Mouse (Mus musculus): ENCODE measurements around the gene Inpp4b. TPM values are rescaled to one million over a fixed set of nuclear protein-coding genes. Genes with fewer than 3 reads are reported as not detected.

Inpp4b gene
- polyA plus RNA-seq, 1 experiment from 2014 or later, result 9.1 TPM

DNA sequence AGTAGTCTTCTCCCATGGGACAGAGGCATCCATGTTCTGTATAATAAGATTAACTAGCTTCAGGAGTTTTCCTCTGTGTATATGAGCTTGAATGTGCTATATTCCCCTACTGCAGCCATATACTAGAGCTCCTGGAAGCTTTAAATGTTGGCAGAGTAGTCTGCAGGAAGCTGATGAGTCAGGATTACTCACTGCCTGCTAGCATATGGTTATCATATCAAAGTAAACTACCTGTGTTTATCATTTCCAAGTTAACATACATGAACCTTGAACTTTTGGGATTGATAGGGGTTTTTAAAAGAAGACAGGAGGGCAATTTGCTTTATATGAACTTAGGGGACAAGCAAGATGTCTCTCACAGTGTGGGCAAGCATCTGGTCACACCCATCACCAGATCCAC lies 498.2 kb downstream of the Inpp4b start:
- H3K27ac ChIP-seq, result no peak overlapping the region
- H3K4me1 ChIP-seq (replicated peaks; ENCODE audit: insufficient read depth, low read length), result 0 out of 2 replicates have a peak, but pooled peaks cover 7% of the 10 kb centered on the region
- no peak overlapping the region for H3K9ac ChIP-seq (ENCODE audit: low read depth, low read length)
- no peaks in the 10 kb centered on the region for H3K36me3 ChIP-seq (ENCODE audit: insufficient read depth, low read length)
- H3K4me2 ChIP-seq (ENCODE audit: low read length), result no peak overlapping the region
- TF ChIP-seq CTCF (IDR thresholded peaks at IDR 0.05; ENCODE audit: low read depth), result no peak
- H3K9me3 ChIP-seq (replicated peaks; ENCODE audit: low read length), result no peaks in the 10 kb centered on the region
- no peak for DNase-seq (ENCODE audit: low spot score)
- no peak overlapping the region for H3K4me3 ChIP-seq (replicated peaks; ENCODE audit: low read depth, low read length)
- no peaks in the 10 kb centered on the region for H3K27me3 ChIP-seq (ENCODE audit: insufficient read depth, low read length)
- no peak for ATAC-seq (replicated peaks; ENCODE audit: low FRiP score, low read depth)

DNA sequence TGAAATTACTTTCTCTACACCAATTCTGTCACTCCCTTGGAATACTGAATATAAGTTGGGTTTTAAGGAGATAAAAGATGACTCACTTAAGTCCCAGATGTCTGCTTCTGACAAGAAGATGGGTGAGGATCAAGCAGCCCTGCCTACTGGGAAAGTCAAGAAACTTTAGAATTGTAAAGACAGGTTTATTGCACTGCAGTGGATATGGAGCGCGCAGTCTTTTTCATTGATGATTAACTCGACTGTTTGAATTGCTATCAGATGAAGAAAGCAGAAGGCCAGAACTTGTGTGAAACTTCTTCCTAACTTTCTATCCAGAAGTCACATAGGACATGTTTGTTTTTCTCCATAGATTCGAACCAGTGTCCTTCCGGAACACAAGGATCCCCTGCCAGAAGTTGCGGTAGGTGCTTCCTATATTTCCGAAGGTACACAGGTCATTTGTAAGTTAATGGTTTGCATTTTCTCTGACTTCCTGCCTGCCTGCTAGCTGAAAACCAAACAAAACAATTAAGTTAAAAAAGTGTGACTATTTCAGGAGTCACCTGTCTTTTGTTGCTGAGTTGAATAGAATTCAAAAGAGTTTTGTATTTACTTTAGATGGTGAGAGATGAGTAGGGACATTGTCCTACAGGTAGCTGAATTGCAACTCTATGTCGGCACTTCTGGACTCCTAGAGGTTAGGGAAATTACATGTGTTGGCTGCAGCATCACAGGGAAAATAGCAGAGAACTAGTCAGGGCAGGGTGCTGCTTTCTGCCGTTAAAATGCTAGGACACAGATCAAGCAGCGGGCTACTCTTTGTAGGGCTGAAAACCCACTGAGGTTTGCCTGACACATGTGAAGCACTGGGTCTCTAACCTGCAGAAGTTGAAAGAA lies 502.0 kb downstream of the Inpp4b start:
- no peak for DNase-seq (ENCODE audit: low spot score)
- Histone ChIP-seq H3K4me3 (replicated peaks; ENCODE audit: low read depth, low read length) (no peak overlapping the region), H3K9ac (ENCODE audit: low read depth, low read length) (no peak overlapping the region), H3K36me3 (ENCODE audit: insufficient read depth, low read length) (no peaks in the 10 kb centered on the region), H3K27ac (no peak overlapping the region), H3K27me3 (ENCODE audit: insufficient read depth, low read length) (no peaks in the 10 kb centered on the region), H3K9me3 (replicated peaks; ENCODE audit: low read length) (no peaks in the 10 kb centered on the region), H3K4me2 (ENCODE audit: low read length) (no peak overlapping the region), H3K4me1 (replicated peaks; ENCODE audit: insufficient read depth, low read length) (0 out of 2 replicates have a peak, but pooled peaks cover 7% of the 10 kb centered on the region)
- WGBS, result 61% methylated on average over 10 of the region's 10 CpGs
- no peak for TF ChIP-seq CTCF (IDR thresholded peaks at IDR 0.05; ENCODE audit: low read depth)
- ATAC-seq (replicated peaks; ENCODE audit: low FRiP score, low read depth), result no peak

DNA sequence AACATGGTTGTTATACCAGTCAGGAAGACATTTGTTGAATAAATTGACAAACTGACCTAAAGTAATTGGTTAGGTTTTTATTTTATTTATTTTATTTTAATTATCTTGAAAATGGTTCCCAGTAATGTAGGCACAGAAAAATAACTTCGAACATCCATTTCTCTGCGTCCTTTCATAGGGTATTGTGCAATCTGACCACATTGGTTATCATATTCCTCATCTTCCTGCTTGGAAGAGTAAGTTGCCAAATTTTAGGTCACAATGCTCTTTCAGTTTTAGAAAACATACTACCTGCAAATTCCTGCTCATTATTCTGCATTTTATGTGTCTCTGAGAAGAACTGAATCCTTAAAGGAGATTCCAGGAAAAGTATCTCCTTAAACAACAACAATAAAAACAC lies 505.6 kb downstream of the Inpp4b start:
- Histone ChIP-seq H3K4me2 (ENCODE audit: low read length) (no peak overlapping the region), H3K27ac (no peak overlapping the region), H3K9ac (ENCODE audit: low read depth, low read length) (no peak overlapping the region), H3K36me3 (ENCODE audit: insufficient read depth, low read length) (no peaks in the 10 kb centered on the region), H3K9me3 (replicated peaks; ENCODE audit: low read length) (no peaks in the 10 kb centered on the region), H3K4me1 (replicated peaks; ENCODE audit: insufficient read depth, low read length) (0 out of 2 replicates have a peak, but pooled peaks cover 7% of the 10 kb centered on the region), H3K4me3 (replicated peaks; ENCODE audit: low read depth, low read length) (no peak overlapping the region), H3K27me3 (ENCODE audit: insufficient read depth, low read length) (no peaks in the 10 kb centered on the region)
- no peak for TF ChIP-seq CTCF (IDR thresholded peaks at IDR 0.05; ENCODE audit: low read depth)
- ATAC-seq (replicated peaks; ENCODE audit: low FRiP score, low read depth) (no peak), DNase-seq (ENCODE audit: low spot score) (no peak)
- WGBS, result 89% methylated on average over 2 of the region's 2 CpGs

DNA sequence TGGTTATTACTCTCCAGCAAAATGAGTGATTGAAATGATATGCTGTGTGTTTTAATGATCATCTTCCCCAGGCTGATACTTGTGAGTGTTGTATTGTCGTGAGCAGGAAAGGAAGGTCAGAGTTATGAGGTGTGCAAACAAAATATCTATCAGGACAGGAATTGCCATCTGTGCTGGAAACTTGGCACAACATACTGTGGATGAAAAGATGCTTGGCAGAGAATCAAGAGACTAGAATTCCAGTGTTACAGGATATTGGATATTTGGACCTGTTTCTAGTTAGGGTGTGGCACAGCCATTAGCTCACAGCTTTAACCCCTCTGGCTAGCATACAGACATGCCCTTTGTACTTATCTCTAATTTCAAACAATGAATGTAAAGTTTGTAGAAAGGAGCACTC lies 507.6 kb downstream of the Inpp4b start:
- DNase-seq (ENCODE audit: low spot score) (no peak), ATAC-seq (replicated peaks; ENCODE audit: low FRiP score, low read depth) (no peak)
- Histone ChIP-seq H3K4me1 (replicated peaks; ENCODE audit: insufficient read depth, low read length) (no peaks in the 10 kb centered on the region), H3K27me3 (ENCODE audit: insufficient read depth, low read length) (no peaks in the 10 kb centered on the region), H3K4me2 (ENCODE audit: low read length) (no peak overlapping the region), H3K36me3 (ENCODE audit: insufficient read depth, low read length) (no peaks in the 10 kb centered on the region), H3K9ac (ENCODE audit: low read depth, low read length) (no peak overlapping the region), H3K4me3 (replicated peaks; ENCODE audit: low read depth, low read length) (no peak overlapping the region), H3K9me3 (replicated peaks; ENCODE audit: low read length) (no peaks in the 10 kb centered on the region), H3K27ac (no peak overlapping the region)
- WGBS, result 63% methylated on average over 1 of the region's 1 CpGs
- TF ChIP-seq CTCF (IDR thresholded peaks at IDR 0.05; ENCODE audit: low read depth), result no peak

DNA sequence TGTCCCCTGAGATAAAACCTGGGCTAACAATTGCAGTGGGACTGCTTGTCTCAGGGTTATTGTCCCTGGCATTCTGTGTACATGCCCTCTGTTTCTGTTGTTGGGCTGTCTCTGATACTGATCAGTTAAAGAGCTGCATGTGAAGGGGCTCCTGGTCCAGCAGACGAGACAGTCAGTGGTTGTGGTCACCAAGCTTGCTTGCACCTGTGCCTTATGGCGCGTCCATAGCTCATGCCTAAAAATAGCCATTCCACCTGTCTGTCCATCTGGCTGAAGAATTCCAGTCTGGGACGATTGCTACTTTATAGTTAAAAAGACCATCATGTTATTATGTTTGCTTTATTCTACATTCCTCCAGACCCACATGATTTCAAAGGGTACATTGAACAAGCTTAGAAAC lies 510.8 kb downstream of the Inpp4b start:
- Histone ChIP-seq H3K27me3 (ENCODE audit: insufficient read depth, low read length) (no peaks in the 10 kb centered on the region), H3K27ac (no peak overlapping the region), H3K36me3 (ENCODE audit: insufficient read depth, low read length) (no peaks in the 10 kb centered on the region), H3K4me3 (replicated peaks; ENCODE audit: low read depth, low read length) (no peak overlapping the region), H3K4me1 (replicated peaks; ENCODE audit: insufficient read depth, low read length) (no peaks in the 10 kb centered on the region), H3K9ac (ENCODE audit: low read depth, low read length) (no peak overlapping the region), H3K4me2 (ENCODE audit: low read length) (no peak overlapping the region), H3K9me3 (replicated peaks; ENCODE audit: low read length) (no peaks in the 10 kb centered on the region)
- TF ChIP-seq CTCF (IDR thresholded peaks at IDR 0.05; ENCODE audit: low read depth), result no peak
- no peak for ATAC-seq (replicated peaks; ENCODE audit: low FRiP score, low read depth)
- no peak for DNase-seq (ENCODE audit: low spot score)
- 72% methylated on average over 4 of the region's 4 CpGs for WGBS

DNA sequence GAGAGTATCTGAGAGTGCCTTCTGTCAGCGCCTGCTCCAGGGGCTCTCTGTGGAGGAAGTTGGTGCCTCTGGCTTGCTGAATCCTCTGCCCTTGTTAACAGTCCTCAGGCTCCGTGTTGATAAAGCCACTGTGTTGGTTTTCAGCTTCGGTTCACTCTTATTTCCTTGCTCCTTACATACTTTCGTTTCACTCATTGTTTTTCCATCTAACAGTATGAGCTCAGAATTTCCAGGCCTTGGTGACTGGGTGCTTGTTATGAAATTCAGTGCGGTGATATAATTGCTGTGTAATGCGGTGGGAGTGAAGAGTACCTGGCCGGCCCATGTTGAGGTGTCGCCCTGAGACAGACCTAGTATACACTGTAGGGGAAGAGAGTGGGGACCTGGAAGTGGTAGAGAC lies 512.2 kb downstream of the Inpp4b start:
- DNase-seq (ENCODE audit: low spot score) (no peak), ATAC-seq (replicated peaks; ENCODE audit: low FRiP score, low read depth) (no peak)
- no peaks in the 10 kb centered on the region for H3K9me3 ChIP-seq (replicated peaks; ENCODE audit: low read length)
- TF ChIP-seq CTCF (IDR thresholded peaks at IDR 0.05; ENCODE audit: low read depth), result no peak
- 81% methylated on average over 8 of the region's 8 CpGs for WGBS
- H3K4me2 ChIP-seq (ENCODE audit: low read length), result no peak overlapping the region
- H3K4me3 ChIP-seq (replicated peaks; ENCODE audit: low read depth, low read length), result no peak overlapping the region
- H3K36me3 ChIP-seq (ENCODE audit: insufficient read depth, low read length), result no peaks in the 10 kb centered on the region
- no peak overlapping the region for H3K9ac ChIP-seq (ENCODE audit: low read depth, low read length)
- no peaks in the 10 kb centered on the region for H3K4me1 ChIP-seq (replicated peaks; ENCODE audit: insufficient read depth, low read length)
- H3K27ac ChIP-seq, result no peak overlapping the region
- no peaks in the 10 kb centered on the region for H3K27me3 ChIP-seq (ENCODE audit: insufficient read depth, low read length)
